Mouse (Mus musculus): ENCODE results near the gene Fbxw21. TPM values are rescaled to one million over a fixed set of nuclear protein-coding genes. Genes with fewer than 3 reads are reported as not detected.
"Not testable (repeated sequence)": the region's sequence is repeated elsewhere in the genome, so short reads cannot be mapped to it uniquely, and the experiment has no call there.

Fbxw21 gene
- polyA plus RNA-seq (2012; ENCODE audit: insufficient read depth, insufficient read length, missing spikeins): not detected in 2 replicates

DNA sequence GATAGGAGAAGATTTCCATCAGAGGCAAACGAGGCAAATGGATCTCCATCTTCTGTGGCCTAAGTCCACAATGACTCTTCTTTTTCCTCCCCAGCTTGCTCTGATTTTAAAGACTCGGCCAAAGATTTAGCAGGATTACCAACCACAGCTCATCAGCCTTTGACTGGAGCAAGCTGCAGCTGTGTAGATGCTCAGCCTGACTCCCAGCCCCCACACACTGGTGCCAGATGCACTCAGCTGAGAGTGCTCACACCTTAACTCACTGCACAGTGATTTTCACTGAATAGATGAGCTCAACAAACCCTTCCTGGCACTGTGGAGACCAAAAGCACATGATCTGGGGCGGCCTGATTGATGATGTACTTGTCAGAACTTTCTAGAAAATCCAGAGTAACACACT is at the start of gene Fbxw21:
TSS of gene Fbxw21 (minus strand) at position 101 of the 400 bp plus-strand sequence.
- Histone ChIP-seq H3K4me1 (ENCODE audit: control insufficient read depth, insufficient read depth, insufficient read length, low read length) (no peaks in the 10 kb centered on the region), H3K4me3 (ENCODE audit: insufficient read depth, low read depth, low read length) (no peak within 1 kb of the TSS), H3K27ac (replicated peaks; ENCODE audit: low read depth, low read length) (no peak within 1 kb of the TSS)

DNA sequence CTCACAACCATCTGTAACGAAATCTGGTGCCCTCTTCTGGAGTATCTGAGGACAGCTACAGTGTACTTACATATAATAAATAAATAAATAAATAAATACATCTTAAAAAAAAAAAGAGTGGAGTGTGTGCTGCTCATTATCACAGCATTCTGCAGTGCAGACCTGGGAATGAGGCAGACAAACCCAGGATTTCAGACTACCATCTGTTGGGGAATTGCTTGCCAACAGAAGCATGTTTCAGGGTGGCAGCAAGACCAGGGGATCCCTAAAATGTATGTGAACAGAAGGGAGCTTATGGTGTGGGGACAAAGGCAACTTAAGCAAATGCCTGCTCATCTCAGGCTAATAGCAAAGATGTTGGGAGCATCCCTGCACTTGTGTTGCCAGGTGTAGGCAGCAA is 39.5 kb upstream of the Fbxw21 start:
- H3K27ac ChIP-seq (replicated peaks; ENCODE audit: low read depth, low read length); H3K4me3 ChIP-seq (ENCODE audit: insufficient read depth, low read depth, low read length); H3K4me1 ChIP-seq (ENCODE audit: control insufficient read depth, insufficient read depth, insufficient read length, low read length): not testable (repeated sequence)

DNA sequence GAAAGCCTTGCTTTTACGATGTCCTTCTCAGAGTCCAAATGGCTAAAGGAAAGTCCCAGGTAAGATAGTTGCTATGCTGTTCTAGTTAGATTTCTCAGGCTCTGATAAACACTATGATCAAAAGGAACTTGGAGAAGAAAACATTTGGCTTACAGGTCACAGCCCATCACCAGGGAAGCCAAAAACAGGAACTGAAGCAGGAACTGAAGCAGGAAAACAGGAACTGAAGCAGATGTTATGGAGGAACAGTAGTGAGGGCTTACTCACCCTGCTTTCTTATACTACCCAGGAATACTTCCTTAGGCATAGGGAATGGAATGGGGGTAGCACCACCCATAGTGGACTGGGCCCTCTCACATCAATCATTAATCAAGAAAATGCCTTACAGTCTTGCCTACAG is 38.5 kb upstream of the Fbxw21 start:
- Histone ChIP-seq H3K4me3 (ENCODE audit: insufficient read depth, low read depth, low read length) (no peak overlapping the region), H3K27ac (replicated peaks; ENCODE audit: low read depth, low read length) (no peak overlapping the region; the same call in 1 of the 2 replicates), H3K4me1 (ENCODE audit: control insufficient read depth, insufficient read depth, insufficient read length, low read length) (no peaks in the 10 kb centered on the region)

DNA sequence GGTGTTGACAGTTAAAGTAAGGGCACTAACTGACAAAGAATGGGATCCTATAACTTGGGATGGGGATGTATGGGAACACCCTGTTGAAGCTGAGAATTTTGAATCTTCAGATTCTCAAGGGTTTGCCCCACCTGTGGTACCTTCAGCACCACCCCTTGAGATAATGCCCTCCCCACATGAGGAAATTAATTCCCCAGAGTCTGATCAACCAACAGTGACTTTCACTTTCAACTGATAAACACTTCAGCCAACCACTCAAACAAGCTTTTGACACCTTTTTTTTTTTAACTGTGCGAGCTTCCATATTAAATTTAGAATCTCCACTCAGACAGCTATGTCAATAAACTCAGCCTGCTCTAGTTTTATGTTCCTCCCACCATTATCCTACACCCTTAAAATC is 37.5 kb upstream of the Fbxw21 start:
- Histone ChIP-seq H3K4me1 (ENCODE audit: control insufficient read depth, insufficient read depth, insufficient read length, low read length) (no peaks in the 10 kb centered on the region), H3K4me3 (ENCODE audit: insufficient read depth, low read depth, low read length) (no peak overlapping the region), H3K27ac (replicated peaks; ENCODE audit: low read depth, low read length) (no peak overlapping the region)

DNA sequence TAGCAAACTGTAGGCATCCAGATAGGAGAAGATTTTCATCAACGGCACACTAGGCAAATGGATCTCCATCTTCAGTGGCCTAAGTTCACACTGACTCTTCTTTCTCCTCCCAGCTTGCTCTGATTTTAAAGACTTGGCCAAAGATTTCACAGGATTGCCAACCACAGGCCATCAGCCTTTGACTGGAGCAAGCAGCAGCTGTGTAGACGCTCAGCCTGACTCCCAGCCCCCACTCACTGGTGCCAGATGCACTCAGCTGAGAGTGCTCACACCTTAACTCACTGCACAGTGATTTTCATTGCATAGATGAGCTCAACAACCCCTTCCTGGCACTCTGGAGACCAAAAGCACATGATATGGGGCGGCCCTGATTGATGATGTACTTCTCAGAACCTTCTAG is 34.0 kb upstream of the Fbxw21 start, which contains the start of gene Fbxw13:
TSS of gene Fbxw13 (minus strand) at position 101 of the 400 bp plus-strand sequence.
- not testable (repeated sequence) for H3K27ac ChIP-seq (replicated peaks; ENCODE audit: low read depth, low read length); H3K4me3 ChIP-seq (ENCODE audit: insufficient read depth, low read depth, low read length); H3K4me1 ChIP-seq (ENCODE audit: control insufficient read depth, insufficient read depth, insufficient read length, low read length)

DNA sequence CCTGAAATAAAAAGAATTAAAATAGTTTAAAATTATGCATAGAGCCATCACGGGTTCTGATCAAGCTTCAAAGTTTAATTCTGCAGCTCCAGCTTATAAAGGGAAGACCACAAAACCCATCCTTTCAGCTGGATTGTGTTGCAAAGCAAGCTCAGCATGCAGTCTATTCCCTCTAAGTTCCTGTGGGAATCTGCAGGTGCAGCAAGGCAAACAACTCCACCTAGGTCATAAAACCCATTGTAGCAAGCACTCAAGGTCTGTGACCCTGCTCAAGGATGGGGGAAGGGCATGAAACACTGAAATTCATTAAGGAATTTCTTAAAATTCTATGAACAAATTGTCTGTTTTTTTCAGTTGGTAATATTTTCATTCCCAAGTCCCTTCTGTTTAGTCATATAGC is 15.4 kb upstream of the Fbxw21 start:
- Histone ChIP-seq H3K4me3 (ENCODE audit: insufficient read depth, low read depth, low read length) (no peak overlapping the region), H3K4me1 (ENCODE audit: control insufficient read depth, insufficient read depth, insufficient read length, low read length) (no peaks in the 10 kb centered on the region), H3K27ac (replicated peaks; ENCODE audit: low read depth, low read length) (no peak overlapping the region)

DNA sequence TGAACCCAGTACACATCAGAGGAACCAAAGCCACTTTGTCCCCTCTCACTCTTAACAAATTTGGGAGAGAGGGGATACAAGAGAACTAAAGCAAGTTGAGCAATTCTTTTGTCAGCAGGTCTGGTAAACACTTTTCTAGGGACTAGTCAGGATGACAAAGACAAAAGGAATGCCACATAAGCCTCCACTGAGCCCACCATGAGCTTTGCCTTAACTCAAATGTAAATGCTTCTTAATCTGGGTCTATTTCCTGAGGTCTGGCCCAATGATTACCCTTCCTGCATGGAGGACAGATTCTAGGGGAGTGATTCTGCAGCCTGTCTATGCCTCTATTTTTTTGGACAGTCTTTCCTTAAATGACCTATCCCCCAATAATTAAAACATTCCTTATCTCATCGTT is 14.5 kb upstream of the Fbxw21 start:
- no peak overlapping the region for H3K27ac ChIP-seq (replicated peaks; ENCODE audit: low read depth, low read length)
- H3K4me3 ChIP-seq (ENCODE audit: insufficient read depth, low read depth, low read length): no peak overlapping the region
- H3K4me1 ChIP-seq (ENCODE audit: control insufficient read depth, insufficient read depth, insufficient read length, low read length): no peaks in the 10 kb centered on the region

DNA sequence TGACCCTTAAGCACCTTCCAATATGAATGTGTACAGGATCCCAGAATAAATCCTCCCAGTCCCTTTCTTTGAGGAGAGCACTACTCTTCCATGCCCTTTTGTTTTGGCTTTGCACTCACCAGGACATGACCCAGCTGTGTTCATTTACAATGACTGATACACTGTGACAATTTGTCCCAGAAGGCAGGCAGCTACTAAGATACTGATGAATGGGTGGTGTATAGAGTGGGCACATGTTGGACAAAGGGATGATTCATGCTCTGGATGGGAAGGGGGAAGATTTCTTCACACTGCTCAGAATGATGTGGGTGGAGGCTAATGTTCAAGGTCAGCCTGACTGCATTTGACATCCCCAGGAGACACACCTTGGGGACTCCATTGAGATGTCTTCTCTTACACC is 5.5 kb upstream of the Fbxw21 start:
- no peak overlapping the region for H3K27ac ChIP-seq (replicated peaks; ENCODE audit: low read depth, low read length)
- no peaks in the 10 kb centered on the region for H3K4me1 ChIP-seq (ENCODE audit: control insufficient read depth, insufficient read depth, insufficient read length, low read length)
- H3K4me3 ChIP-seq (ENCODE audit: insufficient read depth, low read depth, low read length): no peak overlapping the region

DNA sequence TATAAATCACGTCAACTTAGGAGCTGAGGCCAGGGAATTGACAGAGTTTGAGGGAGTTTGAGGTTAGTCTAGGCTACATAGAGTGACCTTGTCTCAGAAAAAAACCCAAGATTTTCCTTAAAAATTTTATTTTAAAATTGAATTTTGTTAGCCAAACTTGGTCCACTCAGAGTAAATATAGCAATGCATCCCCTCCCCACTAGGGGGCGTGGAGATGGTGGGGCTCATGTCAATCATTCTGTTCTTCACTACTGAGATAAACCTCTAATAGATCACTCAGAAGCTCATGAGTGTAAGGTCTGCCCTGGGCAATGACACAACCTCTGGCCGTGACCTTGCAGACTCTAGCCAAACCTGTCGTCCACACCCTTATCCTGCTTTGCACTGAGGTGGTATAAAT is 21.4 kb downstream of the Fbxw21 start:
- not testable (repeated sequence) for H3K27ac ChIP-seq (replicated peaks; ENCODE audit: low read depth, low read length); H3K4me1 ChIP-seq (ENCODE audit: control insufficient read depth, insufficient read depth, insufficient read length, low read length); H3K4me3 ChIP-seq (ENCODE audit: insufficient read depth, low read depth, low read length)

DNA sequence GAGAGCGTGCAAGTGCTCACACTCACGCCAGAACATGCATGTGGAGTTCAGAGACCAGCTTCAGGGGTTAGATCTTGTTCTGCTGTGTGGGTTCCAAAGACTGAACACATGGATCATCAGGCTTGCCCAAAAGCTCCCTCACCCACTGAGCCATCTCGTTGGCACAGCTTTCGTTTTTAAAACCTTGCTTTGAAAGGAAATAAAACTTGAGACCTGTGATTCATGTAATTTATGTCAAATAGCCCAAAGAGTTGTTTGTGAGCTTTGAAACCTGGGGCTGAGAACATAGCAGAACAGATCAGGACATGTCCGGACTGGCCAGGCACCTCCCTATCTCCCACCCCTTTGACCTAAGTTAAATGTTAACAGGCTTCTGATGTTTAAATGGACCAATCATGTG is 31.8 kb downstream of the Fbxw21 start:
- Histone ChIP-seq H3K4me1 (ENCODE audit: control insufficient read depth, insufficient read depth, insufficient read length, low read length) (no peaks in the 10 kb centered on the region), H3K4me3 (ENCODE audit: insufficient read depth, low read depth, low read length) (no peak overlapping the region), H3K27ac (replicated peaks; ENCODE audit: low read depth, low read length) (no peak overlapping the region)

DNA sequence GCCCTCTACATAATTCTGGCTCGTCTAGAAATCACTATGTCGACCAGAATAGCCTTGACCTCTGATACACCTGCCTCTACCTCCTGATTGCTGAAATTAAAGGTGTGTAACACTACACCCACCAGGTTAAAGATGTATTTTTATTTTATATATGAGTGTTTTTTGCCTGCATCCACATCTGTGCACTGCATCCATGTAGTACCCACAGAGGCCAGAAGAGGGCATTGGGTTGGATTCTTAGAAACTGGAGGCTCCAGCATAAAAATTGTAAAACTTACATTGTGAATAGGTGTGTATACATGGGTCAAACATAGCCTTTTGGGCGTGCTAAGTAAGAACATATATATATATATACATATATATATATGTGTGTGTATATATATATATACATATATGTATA is 33.6 kb downstream of the Fbxw21 start:
- no peaks in the 10 kb centered on the region for H3K4me1 ChIP-seq (ENCODE audit: control insufficient read depth, insufficient read depth, insufficient read length, low read length)
- H3K27ac ChIP-seq (replicated peaks; ENCODE audit: low read depth, low read length): no peak overlapping the region
- no peak overlapping the region for H3K4me3 ChIP-seq (ENCODE audit: insufficient read depth, low read depth, low read length)

DNA sequence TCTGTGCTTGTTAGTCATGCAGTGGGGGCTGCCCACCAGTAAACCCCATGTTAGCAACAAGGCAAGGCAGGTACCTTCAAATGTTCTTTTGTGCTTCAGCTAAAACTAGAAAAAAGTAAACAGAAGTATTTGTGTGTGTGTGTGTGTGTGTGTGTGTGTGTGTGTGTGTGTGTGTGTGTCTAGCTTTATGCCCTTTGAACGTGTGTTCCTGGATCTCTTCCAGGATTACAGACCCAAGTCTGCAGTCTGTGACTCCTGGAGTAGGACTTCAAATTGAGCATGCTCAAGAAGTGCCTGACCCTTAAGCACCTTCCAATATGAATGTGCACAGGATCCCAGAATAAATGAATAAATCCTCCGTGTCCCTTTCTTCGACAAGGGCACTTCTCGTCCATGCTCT is 34.8 kb downstream of the Fbxw21 start:
- H3K4me3 ChIP-seq (ENCODE audit: insufficient read depth, low read depth, low read length): no peak overlapping the region
- H3K4me1 ChIP-seq (ENCODE audit: control insufficient read depth, insufficient read depth, insufficient read length, low read length): no peaks in the 10 kb centered on the region
- H3K27ac ChIP-seq (replicated peaks; ENCODE audit: low read depth, low read length): no peak overlapping the region

DNA sequence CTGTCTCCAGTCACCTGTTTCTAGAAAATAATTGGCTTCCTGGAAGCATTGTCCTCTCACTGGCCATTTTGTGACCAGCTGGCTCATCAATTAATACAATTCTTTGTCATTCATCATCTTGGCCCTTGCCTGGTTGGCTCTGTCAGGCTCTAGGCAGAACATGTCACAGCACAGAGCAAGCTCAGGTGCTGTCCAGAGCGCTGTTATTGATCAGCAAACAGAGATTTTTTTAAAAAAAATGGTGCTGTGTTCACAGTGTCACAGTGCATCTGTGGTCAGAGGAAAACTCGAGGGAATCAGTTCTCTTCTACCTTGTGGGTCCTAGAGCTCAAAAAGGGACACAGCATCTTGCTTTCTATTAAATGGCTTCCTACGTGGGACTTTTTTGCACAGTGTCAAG is 36.4 kb downstream of the Fbxw21 start:
- H3K27ac ChIP-seq (replicated peaks; ENCODE audit: low read depth, low read length): no peak overlapping the region

DNA sequence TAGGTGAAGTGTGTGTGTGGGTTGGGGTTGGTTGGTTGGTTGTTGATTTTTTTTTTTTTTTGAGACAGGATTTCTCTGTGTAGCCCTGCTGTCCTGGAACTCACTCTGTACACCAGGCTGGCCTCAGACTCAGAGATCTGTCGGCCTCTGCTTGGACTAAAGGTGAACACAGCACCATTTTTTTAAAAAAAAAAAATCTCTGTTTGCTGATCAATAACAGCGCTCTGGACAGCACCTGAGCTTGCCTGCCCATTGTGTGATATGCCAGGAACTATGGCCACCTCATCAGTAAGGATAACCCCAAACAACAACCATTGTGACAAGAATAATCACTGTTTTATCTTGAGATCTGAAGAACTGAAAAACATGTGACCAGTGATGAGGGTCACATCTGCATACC is 36.8 kb downstream of the Fbxw21 start:
- H3K27ac ChIP-seq (replicated peaks; ENCODE audit: low read depth, low read length): no peak overlapping the region
- H3K4me3 ChIP-seq (ENCODE audit: insufficient read depth, low read depth, low read length): no peak overlapping the region
- no peaks in the 10 kb centered on the region for H3K4me1 ChIP-seq (ENCODE audit: control insufficient read depth, insufficient read depth, insufficient read length, low read length)

More for the DNA sequence above, 36.4 kb downstream of the Fbxw21 start:
- Histone ChIP-seq H3K4me3 (ENCODE audit: insufficient read depth, low read depth, low read length) (no peak overlapping the region), H3K4me1 (ENCODE audit: control insufficient read depth, insufficient read depth, insufficient read length, low read length) (no peaks in the 10 kb centered on the region)

DNA sequence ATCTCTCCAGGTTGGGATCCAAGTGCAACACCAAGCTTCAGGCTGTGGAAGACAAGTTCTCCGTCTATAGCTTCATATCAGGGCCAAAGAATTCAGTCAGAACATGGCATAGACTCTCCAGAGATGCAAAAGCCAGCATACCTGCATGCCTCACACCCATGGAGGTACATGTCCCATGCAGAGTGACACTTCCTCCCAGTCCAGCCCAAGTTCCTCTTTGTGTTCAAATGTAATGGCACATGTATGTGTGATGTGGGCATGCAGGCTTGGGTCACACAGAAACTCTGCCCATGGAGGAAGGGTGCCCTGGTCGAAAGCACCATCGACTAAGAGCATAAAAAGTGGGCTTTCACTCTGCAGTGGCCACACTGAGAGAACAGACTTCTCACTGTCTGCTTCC is 37.7 kb downstream of the Fbxw21 start:
- H3K4me1 ChIP-seq (ENCODE audit: control insufficient read depth, insufficient read depth, insufficient read length, low read length): no peaks in the 10 kb centered on the region
- H3K27ac ChIP-seq (replicated peaks; ENCODE audit: low read depth, low read length): no peak overlapping the region
- no peak overlapping the region for H3K4me3 ChIP-seq (ENCODE audit: insufficient read depth, low read depth, low read length)

DNA sequence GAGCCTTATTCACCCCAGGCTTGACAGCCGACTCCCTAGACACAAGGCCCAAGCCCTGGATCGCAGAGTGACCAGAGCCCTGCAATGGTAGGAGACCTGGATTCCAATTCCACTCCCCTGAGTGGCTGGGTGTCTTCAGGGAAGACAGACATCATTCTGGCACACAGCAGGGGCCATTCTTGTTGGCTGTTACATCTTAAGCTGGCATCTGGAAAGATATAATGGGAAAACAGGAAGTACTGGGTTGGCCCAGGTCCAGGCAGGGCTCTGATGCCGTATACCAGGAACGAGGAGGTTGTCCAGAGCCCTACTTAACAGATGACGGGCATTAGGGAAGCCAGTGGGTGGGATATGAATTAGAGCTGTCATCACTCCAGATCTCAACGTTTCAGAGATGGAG is 38.6 kb downstream of the Fbxw21 start:
- no peak overlapping the region for H3K27ac ChIP-seq (replicated peaks; ENCODE audit: low read depth, low read length)
- H3K4me1 ChIP-seq (ENCODE audit: control insufficient read depth, insufficient read depth, insufficient read length, low read length): 0 out of 2 replicates have a peak, but pooled peaks cover 2% of the 10 kb centered on the region
- no peak overlapping the region for H3K4me3 ChIP-seq (ENCODE audit: insufficient read depth, low read depth, low read length)
